Mouse (Mus musculus) neural tube, embryonic 13.5 days (tissue): ENCODE results near the gene Slc9a9. TPM values are rescaled to one million over a fixed set of nuclear protein-coding genes. Genes with fewer than 3 reads are reported as not detected.
"Not testable (repeated sequence)": the region's sequence is repeated elsewhere in the genome, so short reads cannot be mapped to it uniquely, and the experiment has no call there.

ENCODE experiments used
- ATAC-seq: fragments of 200-750 bp; cut with Nextera tagmentation; 2 replicates; pipeline ENCODE4 v1.8.0; 2017; ENCODE audit warnings: low read depth, mild to moderate bottlenecking, moderate TSS enrichment, moderate library complexity
- H3K27ac ChIP-seq: fragments of 300-500 bp; sonication (generic); replicated peaks from 2 replicates; pipeline ENCODE4 v1.5.1; 2015; ENCODE audit warnings: moderate library complexity, mild to moderate bottlenecking, inconsistent platforms
- H3K27me3 ChIP-seq: fragments of 300-500 bp; sonication (generic); 2 replicates; pipeline ENCODE4 v1.6.1; 2015; ENCODE audit warnings: mild to moderate bottlenecking, inconsistent platforms
- H3K36me3 ChIP-seq: fragments of 300-500 bp; sonication (generic); 2 replicates; pipeline ENCODE4 v1.6.1; 2015; ENCODE audit warnings: mild to moderate bottlenecking, inconsistent platforms
- H3K4me1 ChIP-seq: fragments of 300-500 bp; sonication (generic); replicated peaks from 2 replicates; pipeline ENCODE4 v1.6.1; 2015; ENCODE audit warnings: inconsistent platforms
- H3K4me2 ChIP-seq: fragments of 300-500 bp; sonication (generic); 2 replicates; pipeline ENCODE4 v1.6.1; 2015; ENCODE audit warnings: inconsistent platforms, mild to moderate bottlenecking, moderate library complexity
- H3K4me3 ChIP-seq: fragments of 300-500 bp; sonication (generic); 2 replicates; pipeline ENCODE4 v1.5.1; 2015; ENCODE audit warnings: mild to moderate bottlenecking, inconsistent platforms
- H3K9ac ChIP-seq: fragments of 300-500 bp; sonication (generic); 2 replicates; pipeline ENCODE4 v1.6.1; 2015; ENCODE audit warnings: moderate library complexity, mild to moderate bottlenecking, inconsistent platforms
- H3K9me3 ChIP-seq: fragments of 300-500 bp; sonication (generic); 2 replicates; pipeline ENCODE4 v1.6.1; 2016; ENCODE audit warnings: inconsistent platforms
- WGBS: fragments of 180-500 bp; shearing (Covaris S2); methylation state at CpG from one replicate; pipeline ENCODE4 v1.1.7; 2015; 5-methylcytosine and 5-hydroxymethylcytosine counted together
- polyA plus RNA-seq: library from polyadenylated mRNA; unstranded; fragments of >200 nt; fragmentation: Nextera tagmentation; extraction: Ambion mirVana; gene quantifications from 2 replicates; pipeline ENCODE4 v1.2.1, GENCODE M21; 2015

The Slc9a9 gene
- polyA plus RNA-seq = 13.2 and 13.9 TPM in 2 replicates

- Histone ChIP-seq H3K4me2 (peak within 1 kb of the TSS; percentile 89), H3K36me3 (no peaks in the 10 kb centered on the region), H3K4me1 (peaks cover 22% of the 10 kb centered on the region), H3K9ac (peak within 1 kb of the TSS; percentile 75), H3K27me3 (no peaks in the 10 kb centered on the region), H3K27ac (peak within 1 kb of the TSS; percentile 73), H3K4me3 (peak within 1 kb of the TSS; percentile 55), H3K9me3 (no peaks in the 10 kb centered on the region)
- WGBS = 2% methylated on average over 23 of the region's 23 CpGs
- peak; percentile 89 for ATAC-seq
These were observed at the start of gene Slc9a9 for GRCm38 (mm10) chr9:94669791-94670577. Gene Slc9a9, plus strand, starts transcription at chr9:94669909.

GRCm38 (mm10) chr9:94620342-94620741, 49.4 kb upstream of the Slc9a9 start:
- H3K9me3 ChIP-seq = no peaks in the 10 kb centered on the region
- ATAC-seq = no peak
- no peak overlapping the region for H3K9ac ChIP-seq
- no peak overlapping the region for H3K27ac ChIP-seq
- WGBS = 88% methylated on average over 6 of the region's 6 CpGs
- no peak overlapping the region for H3K4me3 ChIP-seq
- H3K27me3 ChIP-seq = no peaks in the 10 kb centered on the region
- H3K4me2 ChIP-seq = no peak overlapping the region
- H3K4me1 ChIP-seq = no peaks in the 10 kb centered on the region
- H3K36me3 ChIP-seq = no peaks in the 10 kb centered on the region

- no peaks in the 10 kb centered on the region for H3K27me3 ChIP-seq
- no peak overlapping the region for H3K4me2 ChIP-seq
- H3K36me3 ChIP-seq = no peaks in the 10 kb centered on the region
- 76% methylated on average over 10 of the region's 10 CpGs for WGBS
- H3K4me1 ChIP-seq = no peaks in the 10 kb centered on the region
- H3K9ac ChIP-seq = no peak overlapping the region
- no peak overlapping the region for H3K27ac ChIP-seq
- H3K4me3 ChIP-seq = no peak overlapping the region
- no peak for ATAC-seq
- H3K9me3 ChIP-seq = no peaks in the 10 kb centered on the region
These were observed 48.9 kb upstream of the Slc9a9 start for GRCm38 (mm10) chr9:94620846-94621245.

GRCm38 (mm10) chr9:94621902-94622301, 47.8 kb upstream of the Slc9a9 start:
- Histone ChIP-seq H3K4me3 (no peak overlapping the region), H3K27me3 (no peaks in the 10 kb centered on the region), H3K9me3 (no peaks in the 10 kb centered on the region), H3K4me1 (no peaks in the 10 kb centered on the region), H3K27ac (no peak overlapping the region), H3K4me2 (no peak overlapping the region), H3K9ac (no peak overlapping the region), H3K36me3 (no peaks in the 10 kb centered on the region)
- no peak for ATAC-seq
- WGBS = 76% methylated on average over 2 of the region's 2 CpGs

GRCm38 (mm10) chr9:94626737-94627136, 43.0 kb upstream of the Slc9a9 start:
- H3K9me3 ChIP-seq = 0 out of 2 replicates have a peak, but pooled peaks cover 2% of the 10 kb centered on the region
- H3K9ac ChIP-seq = no peak overlapping the region
- no peaks in the 10 kb centered on the region for H3K4me1 ChIP-seq
- H3K27me3 ChIP-seq = no peaks in the 10 kb centered on the region
- H3K36me3 ChIP-seq = no peaks in the 10 kb centered on the region
- H3K27ac ChIP-seq = no peak overlapping the region
- WGBS = 93% methylated on average over 3 of the region's 3 CpGs
- no peak overlapping the region for H3K4me3 ChIP-seq
- ATAC-seq = no peak
- no peak overlapping the region for H3K4me2 ChIP-seq

GRCm38 (mm10) chr9:94628948-94629347, 40.8 kb upstream of the Slc9a9 start:
- no peaks in the 10 kb centered on the region for H3K4me1 ChIP-seq
- no peaks in the 10 kb centered on the region for H3K36me3 ChIP-seq
- H3K4me3 ChIP-seq = no peak overlapping the region
- ATAC-seq = no peak
- H3K9ac ChIP-seq = no peak overlapping the region
- H3K27ac ChIP-seq = no peak overlapping the region
- H3K4me2 ChIP-seq = no peak overlapping the region
- 92% methylated on average over 3 of the region's 3 CpGs for WGBS
- 0 out of 2 replicates have a peak, but pooled peaks cover 2% of the 10 kb centered on the region for H3K9me3 ChIP-seq
- no peaks in the 10 kb centered on the region for H3K27me3 ChIP-seq

- H3K4me2 ChIP-seq, H3K36me3 ChIP-seq, H3K4me3 ChIP-seq, ATAC-seq, H3K4me1 ChIP-seq, H3K9ac ChIP-seq, H3K27me3 ChIP-seq, H3K27ac ChIP-seq, H3K9me3 ChIP-seq: not testable (repeated sequence)
- 93% methylated on average over 4 of the region's 4 CpGs for WGBS
These were observed 35.4 kb upstream of the Slc9a9 start for GRCm38 (mm10) chr9:94634275-94634674.

- Histone ChIP-seq H3K4me3 (no peak overlapping the region), H3K4me1 (no peaks in the 10 kb centered on the region), H3K9ac (no peak overlapping the region), H3K27me3 (no peaks in the 10 kb centered on the region), H3K27ac (no peak overlapping the region), H3K9me3 (no peaks in the 10 kb centered on the region), H3K4me2 (no peak overlapping the region), H3K36me3 (no peaks in the 10 kb centered on the region)
- 87% methylated on average over 6 of the region's 6 CpGs for WGBS
- no peak for ATAC-seq
These were observed 24.1 kb upstream of the Slc9a9 start for GRCm38 (mm10) chr9:94645631-94646030.

GRCm38 (mm10) chr9:94647425-94647824, 22.3 kb upstream of the Slc9a9 start:
- no peaks in the 10 kb centered on the region for H3K4me1 ChIP-seq
- H3K27ac ChIP-seq = no peak overlapping the region
- H3K27me3 ChIP-seq = no peaks in the 10 kb centered on the region
- no peak overlapping the region for H3K4me2 ChIP-seq
- no peaks in the 10 kb centered on the region for H3K36me3 ChIP-seq
- H3K9ac ChIP-seq = no peak overlapping the region
- no peak for ATAC-seq
- H3K9me3 ChIP-seq = no peaks in the 10 kb centered on the region
- H3K4me3 ChIP-seq = no peak overlapping the region
- WGBS = 80% methylated on average over 4 of the region's 4 CpGs

GRCm38 (mm10) chr9:94649991-94650390, 19.7 kb upstream of the Slc9a9 start:
- H3K9ac ChIP-seq = no peak overlapping the region
- no peak overlapping the region for H3K4me2 ChIP-seq
- no peaks in the 10 kb centered on the region for H3K9me3 ChIP-seq
- H3K36me3 ChIP-seq = no peaks in the 10 kb centered on the region
- 25% methylated on average over 1 of the region's 1 CpGs for WGBS
- no peak overlapping the region for H3K27ac ChIP-seq
- H3K4me3 ChIP-seq = no peak overlapping the region
- H3K27me3 ChIP-seq = no peaks in the 10 kb centered on the region
- no peak for ATAC-seq
- no peaks in the 10 kb centered on the region for H3K4me1 ChIP-seq

GRCm38 (mm10) chr9:94653198-94653597, 16.5 kb upstream of the Slc9a9 start:
- Histone ChIP-seq H3K9ac (no peak overlapping the region), H3K36me3 (no peaks in the 10 kb centered on the region), H3K9me3 (no peaks in the 10 kb centered on the region), H3K4me3 (no peak overlapping the region), H3K27me3 (no peaks in the 10 kb centered on the region), H3K4me2 (no peak overlapping the region), H3K4me1 (no peaks in the 10 kb centered on the region), H3K27ac (no peak overlapping the region)
- 87% methylated on average over 6 of the region's 6 CpGs for WGBS
- ATAC-seq = no peak

GRCm38 (mm10) chr9:94653827-94654226, 15.9 kb upstream of the Slc9a9 start:
- 79% methylated on average over 2 of the region's 2 CpGs for WGBS
- Histone ChIP-seq H3K4me2 (no peak overlapping the region), H3K27me3 (no peaks in the 10 kb centered on the region), H3K27ac (no peak overlapping the region), H3K4me3 (no peak overlapping the region), H3K9me3 (no peaks in the 10 kb centered on the region), H3K36me3 (no peaks in the 10 kb centered on the region), H3K4me1 (no peaks in the 10 kb centered on the region), H3K9ac (no peak overlapping the region)
- no peak for ATAC-seq

GRCm38 (mm10) chr9:94656265-94656664, 13.4 kb upstream of the Slc9a9 start:
- no peaks in the 10 kb centered on the region for H3K27me3 ChIP-seq
- 79% methylated on average over 4 of the region's 4 CpGs for WGBS
- ATAC-seq = no peak

More at GRCm38 (mm10) chr9:94656265-94656664, 13.4 kb upstream of the Slc9a9 start:
- Histone ChIP-seq H3K9ac (no peak overlapping the region), H3K4me1 (no peaks in the 10 kb centered on the region), H3K4me2 (no peak overlapping the region), H3K27ac (no peak overlapping the region), H3K4me3 (no peak overlapping the region), H3K36me3 (no peaks in the 10 kb centered on the region), H3K9me3 (no peaks in the 10 kb centered on the region)
